In the genomic region with DNA sequence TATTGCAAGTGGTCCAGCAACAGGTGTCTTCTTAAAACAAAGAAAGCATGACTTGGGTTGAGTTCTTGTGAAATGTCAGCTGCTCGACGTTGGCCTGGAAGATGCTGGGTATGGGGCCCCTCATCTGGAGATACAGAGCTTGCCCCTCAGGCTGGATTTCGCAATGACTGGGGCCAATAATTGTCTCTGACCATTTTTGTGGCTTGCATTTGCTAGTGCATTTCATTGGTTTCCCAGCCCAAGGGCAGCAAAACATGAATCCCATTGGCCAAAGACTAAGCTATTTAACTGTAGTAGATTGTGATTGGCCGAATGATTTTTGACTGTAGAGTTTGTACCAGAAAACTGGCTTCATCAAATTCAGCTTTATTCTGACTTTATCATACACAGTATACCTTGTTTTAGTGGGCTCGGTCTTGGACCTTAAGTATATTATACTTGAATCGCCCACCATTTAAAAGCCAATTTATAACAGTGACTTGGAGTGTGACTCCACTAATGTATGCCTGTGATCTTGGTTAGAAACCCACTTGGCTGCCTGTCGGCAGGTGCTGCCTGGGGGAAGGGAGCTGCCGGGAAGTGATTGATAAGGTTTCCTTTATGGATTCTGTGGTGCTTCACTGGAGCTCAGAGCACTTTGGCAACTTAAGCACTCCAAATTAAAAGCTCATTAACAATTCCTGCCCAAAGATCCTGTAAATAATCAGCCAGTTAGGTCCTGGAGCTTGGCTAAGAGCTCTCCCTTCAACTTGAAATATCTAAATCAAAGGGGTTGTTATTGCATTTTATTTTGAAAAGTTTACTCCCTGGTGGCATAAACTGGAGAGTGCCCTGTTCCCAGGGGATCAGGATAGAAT, we compare ENCODE assay signal across 8 mouse cellular contexts. TPM values are rescaled to one million over a fixed set of nuclear protein-coding genes. Genes with fewer than 3 reads are reported as not detected.
A peak's percentile ranks its signal among the peaks of the same experiment; 100 is the strongest.
DNase-seq lines count a peak whose midpoint lies in the region; ATAC-seq lines count a peak whose summit lies in the region.

No protein-coding gene starts in this region.

- H3K9ac ChIP-seq in forebrain, embryonic 12.5 days: peak overlapping the region; percentile 83
- H3K9ac ChIP-seq in neural tube, embryonic 13.5 days: peak overlapping the region; percentile 89

- peak overlapping the region; percentile 95 for H3K4me3 ChIP-seq in megakaryocyte, embryonic 14.5 days (replicated peaks)
- H3K4me3 ChIP-seq in forebrain, embryonic 12.5 days (replicated peaks): peak overlapping the region; percentile 80
- peak overlapping the region; percentile 91 for H3K4me3 ChIP-seq in neural tube, embryonic 13.5 days

- H3K27ac ChIP-seq in forebrain, embryonic 12.5 days: no peak overlapping the region
- no peak overlapping the region for H3K27ac ChIP-seq in neural tube, embryonic 13.5 days (replicated peaks)

- H3K9me3 ChIP-seq in megakaryocyte, embryonic 14.5 days: no peaks in the 10 kb centered on the region
- H3K9me3 ChIP-seq in forebrain, embryonic 12.5 days: no peaks in the 10 kb centered on the region
- H3K9me3 ChIP-seq in neural tube, embryonic 13.5 days: no peaks in the 10 kb centered on the region

- peak overlapping the region; percentile 90 for H3K4me2 ChIP-seq in forebrain, embryonic 12.5 days
- peak overlapping the region; percentile 89 for H3K4me2 ChIP-seq in neural tube, embryonic 13.5 days

- peak; percentile 12 to 42 for DNase-seq in kidney, postnatal 36 days
- no peak for DNase-seq in cerebellum, postnatal 36 days
- no peak for DNase-seq in gastrocnemius, postnatal 25 days
- no peak for DNase-seq in gastrocnemius, postnatal 4 days (ENCODE audit: low spot score in 2 of 2)

- H3K4me1 ChIP-seq in megakaryocyte, embryonic 14.5 days: peaks cover 34% of the 10 kb centered on the region
- peaks cover 25% of the 10 kb centered on the region for H3K4me1 ChIP-seq in forebrain, embryonic 12.5 days
- H3K4me1 ChIP-seq in neural tube, embryonic 13.5 days (replicated peaks): peaks cover 26% of the 10 kb centered on the region

- H3K27me3 ChIP-seq in megakaryocyte, embryonic 14.5 days (replicated peaks): peaks cover 4% of the 10 kb centered on the region
- no peaks in the 10 kb centered on the region for H3K27me3 ChIP-seq in forebrain, embryonic 12.5 days
- H3K27me3 ChIP-seq in neural tube, embryonic 13.5 days: no peaks in the 10 kb centered on the region

- no peaks in the 10 kb centered on the region for H3K36me3 ChIP-seq in megakaryocyte, embryonic 14.5 days (replicated peaks; ENCODE audit: low read length)
- no peaks in the 10 kb centered on the region; the same call in 1 of the 2 replicates for H3K36me3 ChIP-seq in forebrain, embryonic 12.5 days (replicated peaks)
- H3K36me3 ChIP-seq in neural tube, embryonic 13.5 days: no peaks in the 10 kb centered on the region; the same call in 1 of the 2 replicates

- WGBS in forebrain, embryonic 12.5 days: 79% methylated on average over 8 of the region's 8 CpGs
- 39% methylated on average over 8 of the region's 8 CpGs for WGBS in neural tube, embryonic 13.5 days

- no peak for ATAC-seq in megakaryocyte, adult 5-6 weeks (ENCODE audit: poor library complexity, severe bottlenecking)
- no peak for ATAC-seq in forebrain, embryonic 12.5 days (ENCODE audit: low FRiP score)
- ATAC-seq in neural tube, embryonic 13.5 days (ENCODE audit: low read depth): no peak

RNA-seq across cellular contexts. Expression of a gene that starts 1.2 kb away (rescaled TPM):
- polyA plus RNA-seq in megakaryocyte, embryonic 14.5 days (2012; ENCODE audit: insufficient read depth, low replicate concordance): 233 and 410 TPM in 2 replicates
- 36.8 and 39.7 TPM in 2 replicates for total RNA-seq in megakaryocyte, adult 5-6 weeks (2015)
- total RNA-seq in megakaryocyte, adult 5-6 weeks (2017): 12.9 and 13.3 TPM in 2 replicates
- polyA plus RNA-seq in forebrain, embryonic 12.5 days (2016; fragmentation: Nextera tagmentation; extraction: Ambion mirVana): 158 and 168 TPM in 2 replicates
- 174 and 179 TPM in 2 replicates for polyA plus RNA-seq in neural tube, embryonic 13.5 days (2015; fragmentation: Nextera tagmentation; extraction: Ambion mirVana)
- 10 to 100 TPM; 84.5 to 88.9 TPM for total RNA-seq in gastrocnemius, postnatal 25 days (2021)
- 100 to 1,000 TPM in 1 of 2 experiments, 10 to 100 TPM in 1; 98.8 to 101 TPM for total RNA-seq in gastrocnemius, postnatal 4 days (2021)

RNA-seq across cellular contexts. Expression of a gene that starts 54.5 kb away (rescaled TPM):
- polyA plus RNA-seq in megakaryocyte, embryonic 14.5 days (2012; ENCODE audit: insufficient read depth, low replicate concordance): 37.4 and 38.2 TPM in 2 replicates
- 38.7 and 40.6 TPM in 2 replicates for total RNA-seq in megakaryocyte, adult 5-6 weeks (2015)
- total RNA-seq in megakaryocyte, adult 5-6 weeks (2017): 76.7 and 84.3 TPM in 2 replicates
- 116 and 118 TPM in 2 replicates for polyA plus RNA-seq in forebrain, embryonic 12.5 days (2016; fragmentation: Nextera tagmentation; extraction: Ambion mirVana)
- 97.1 and 104 TPM in 2 replicates for polyA plus RNA-seq in neural tube, embryonic 13.5 days (2015; fragmentation: Nextera tagmentation; extraction: Ambion mirVana)
- 10 to 100 TPM; 48.0 to 49.1 TPM for total RNA-seq in gastrocnemius, postnatal 25 days (2021)
- 10 to 100 TPM; 65.9 to 69.9 TPM for total RNA-seq in gastrocnemius, postnatal 4 days (2021)

Comparison
In these comparisons a context has a peak if more than half of its experiments do, and no peak if none do; other contexts are left out.
1. DNase-seq: peak in kidney, postnatal 36 days (2 of 2); none in cerebellum, postnatal 36 days (0 of 2), gastrocnemius, postnatal 25 days (single experiment) and gastrocnemius, postnatal 4 days (0 of 2).
2. Peak in every context shown above with its lines, with median percentiles within 50 percentile points of each other: H3K4me3 ChIP-seq.